Mouse (Mus musculus) heart, embryonic 14.5 days (tissue): ENCODE measurements at regions not wholly inside any gene's neighbourhood (a gene's known extent, or its start where the extent isn't known, plus 50 kb on each side); places are given as distances from the start of the nearest gene placed in this dataset.

Source experiments
- ATAC-seq: fragments of 200-750 bp; cut with Nextera tagmentation; 2 replicates; pipeline ENCODE4 v1.8.0; 2017; ENCODE audit warnings: low read depth, moderate TSS enrichment; ENCODE audit not compliant: insufficient number of reproducible peaks, insufficient read depth, low FRiP score
- H3K27ac ChIP-seq, 2 experiments: fragments of 200-500 bp in 1 of 2; fragments of 300-500 bp in 1 of 2; sonication (generic) in 1 of 2; replicated peaks in 1 of 2; 2 replicates each; pipeline ENCODE4 v1.5.1; 2012 to 2014; ENCODE audit warnings: low read depth in 2 of 2, low read length in 2 of 2, control low read depth in 1 of 2, mild to moderate bottlenecking in 1 of 2, mixed read lengths in 1 of 2; ENCODE audit not compliant: control insufficient read depth in 1 of 2, insufficient read depth in 1 of 2
- H3K27me3 ChIP-seq: fragments of 300-500 bp; sonication (generic); 2 replicates; pipeline ENCODE4 v1.6.1; 2014; ENCODE audit warnings: mild to moderate bottlenecking, low read length, control low read depth; ENCODE audit not compliant: control insufficient read depth, insufficient read depth
- H3K36me3 ChIP-seq: fragments of 300-500 bp; sonication (generic); 2 replicates; pipeline ENCODE4 v1.6.1; 2014; ENCODE audit warnings: mild to moderate bottlenecking, control low read depth, low read length, mixed read lengths; ENCODE audit not compliant: control insufficient read depth, insufficient read depth
- H3K4me1 ChIP-seq, 2 experiments: fragments of 200-500 bp in 1 of 2; fragments of 300-500 bp in 1 of 2; sonication (generic) in 1 of 2; 2 replicates each; pipeline ENCODE4 v1.6.1; 2012 to 2014; ENCODE audit warnings: low read length in 2 of 2, control low read depth in 1 of 2, mixed read lengths in 1 of 2; ENCODE audit not compliant: control insufficient read depth in 2 of 2, insufficient read depth in 2 of 2
- H3K4me2 ChIP-seq: fragments of 300-500 bp; sonication (generic); 2 replicates; pipeline ENCODE4 v1.6.1; 2014; ENCODE audit warnings: mild to moderate bottlenecking, low read length
- H3K4me3 ChIP-seq, 2 experiments: fragments of 200-500 bp in 1 of 2; fragments of 300-500 bp in 1 of 2; sonication (generic) in 1 of 2; 2 replicates each; pipeline ENCODE4 v1.5.1; 2012 to 2014; ENCODE audit warnings: low read length in 2 of 2, mild to moderate bottlenecking in 2 of 2, control low read depth in 1 of 2, low read depth in 1 of 2, moderate library complexity in 1 of 2; ENCODE audit not compliant: control insufficient read depth in 1 of 2, insufficient read depth in 1 of 2
- H3K9ac ChIP-seq: fragments of 300-500 bp; sonication (generic); 2 replicates; pipeline ENCODE4 v1.6.1; 2014; ENCODE audit warnings: mild to moderate bottlenecking, low read length
- H3K9me3 ChIP-seq: fragments of 300-500 bp; sonication (generic); 2 replicates; pipeline ENCODE4 v1.6.1; 2016; ENCODE audit warnings: low read length, control low read depth; ENCODE audit not compliant: control insufficient read depth
- WGBS: fragments of 180-500 bp; shearing (Covaris S2); extraction: QIAGEN DNeasy Blood & Tissue Kit; methylation state at CpG from one replicate; pipeline ENCODE4 v1.1.7; 2014; 5-methylcytosine and 5-hydroxymethylcytosine counted together

GRCm38 (mm10) chr5:37897501-37897900 lies 73.1 kb upstream of the Msx1 start:
- Histone ChIP-seq H3K36me3 (no peaks in the 10 kb centered on the region), H3K4me1 (peaks cover 2 to 13% of the 10 kb centered on the region in 2 experiments; a peak in 3 of 4 replicates), H3K9me3 (no peaks in the 10 kb centered on the region), H3K4me3 (no peak overlapping the region), H3K27me3 (peaks cover 81% of the 10 kb centered on the region), H3K4me2 (no peak overlapping the region), H3K9ac (no peak overlapping the region), H3K27ac (no peak overlapping the region)
- WGBS = 84% methylated on average over 6 of the region's 6 CpGs
- ATAC-seq = no peak

- peaks cover 82% of the 10 kb centered on the region for H3K27me3 ChIP-seq
- ATAC-seq = no peak
- no peak overlapping the region for H3K4me3 ChIP-seq
- no peak overlapping the region for H3K4me2 ChIP-seq
- peaks cover 2 to 6% of the 10 kb centered on the region in 2 experiments; a peak in 3 of 4 replicates for H3K4me1 ChIP-seq
- H3K36me3 ChIP-seq = no peaks in the 10 kb centered on the region
- H3K27ac ChIP-seq = no peak overlapping the region
- H3K9ac ChIP-seq = no peak overlapping the region
- no peaks in the 10 kb centered on the region for H3K9me3 ChIP-seq
- 8% methylated on average over 19 of the region's 19 CpGs for WGBS
These were observed 71.3 kb upstream of the Msx1 start for GRCm38 (mm10) chr5:37895441-37896336.

DNA sequence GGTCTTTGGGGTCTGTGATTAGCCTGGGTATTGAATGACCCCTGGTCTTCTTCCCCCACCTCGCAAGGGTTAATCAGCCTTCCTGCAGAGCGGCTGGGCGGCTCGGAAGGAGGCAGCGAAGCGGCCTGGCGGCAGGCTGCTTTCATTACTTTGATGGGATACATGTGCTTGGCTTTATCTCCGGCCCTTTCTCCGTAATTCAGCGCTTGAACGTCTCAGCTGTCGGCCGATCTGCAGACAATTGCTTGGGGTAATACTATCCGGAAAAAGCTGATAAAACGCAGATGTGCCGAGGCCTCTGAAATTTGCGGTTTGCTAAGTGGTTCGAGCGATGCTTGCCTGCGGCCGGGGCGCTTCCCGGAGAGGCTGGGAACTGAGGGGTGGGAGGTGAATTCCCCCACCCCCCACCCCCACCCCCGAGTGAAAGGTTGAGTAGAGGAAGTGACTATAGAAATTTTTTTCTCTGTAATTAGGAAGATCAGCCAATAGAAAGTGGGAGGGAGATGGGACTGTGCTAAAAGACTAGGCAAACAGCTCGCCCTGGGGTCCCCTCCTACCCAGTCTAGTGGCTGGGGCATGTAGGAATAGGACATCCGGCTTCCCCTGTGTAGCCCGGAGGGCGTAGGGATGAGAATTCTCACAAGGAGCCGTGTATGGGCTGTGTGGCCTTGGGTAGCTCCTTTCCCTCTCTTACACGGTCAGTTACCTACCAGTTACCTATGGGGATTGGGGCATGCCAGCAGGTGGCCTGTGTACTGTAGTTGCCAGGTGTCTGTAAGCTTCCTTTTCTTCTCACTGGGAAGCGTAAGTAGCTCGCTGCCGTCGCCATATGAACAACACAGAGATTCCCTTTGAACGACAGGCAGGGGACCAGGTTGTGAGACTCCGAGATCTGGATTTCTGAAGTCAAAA lies 69.5 kb upstream of the Msx1 start:
- peak; percentile 37; the same call in 1 of the 2 replicates for ATAC-seq
- Histone ChIP-seq H3K4me3 (peak overlapping the region; percentile 20 to 32), H3K9ac (peak overlapping the region; percentile 1; the same call in 1 of the 2 replicates), H3K27me3 (peaks cover 85% of the 10 kb centered on the region), H3K4me1 (peaks cover 2 to 6% of the 10 kb centered on the region in 2 experiments; a peak in 3 of 4 replicates), H3K9me3 (no peaks in the 10 kb centered on the region), H3K4me2 (peak overlapping the region; percentile 58), H3K27ac (no peak overlapping the region; a peak in 1 of 4 replicates), H3K36me3 (no peaks in the 10 kb centered on the region)
- 3% methylated on average over 36 of the region's 36 CpGs for WGBS

GRCm38 (mm10) chr5:37890641-37891040 lies 66.3 kb upstream of the Msx1 start:
- Histone ChIP-seq H3K9ac (no peak overlapping the region), H3K4me1 (peaks cover 2 to 6% of the 10 kb centered on the region in 2 experiments; a peak in 3 of 4 replicates), H3K36me3 (no peaks in the 10 kb centered on the region), H3K4me2 (no peak overlapping the region), H3K4me3 (no peak overlapping the region), H3K9me3 (no peaks in the 10 kb centered on the region), H3K27ac (no peak overlapping the region), H3K27me3 (peaks cover 69% of the 10 kb centered on the region)
- WGBS = 56% methylated on average over 11 of the region's 11 CpGs
- ATAC-seq = no peak

DNA sequence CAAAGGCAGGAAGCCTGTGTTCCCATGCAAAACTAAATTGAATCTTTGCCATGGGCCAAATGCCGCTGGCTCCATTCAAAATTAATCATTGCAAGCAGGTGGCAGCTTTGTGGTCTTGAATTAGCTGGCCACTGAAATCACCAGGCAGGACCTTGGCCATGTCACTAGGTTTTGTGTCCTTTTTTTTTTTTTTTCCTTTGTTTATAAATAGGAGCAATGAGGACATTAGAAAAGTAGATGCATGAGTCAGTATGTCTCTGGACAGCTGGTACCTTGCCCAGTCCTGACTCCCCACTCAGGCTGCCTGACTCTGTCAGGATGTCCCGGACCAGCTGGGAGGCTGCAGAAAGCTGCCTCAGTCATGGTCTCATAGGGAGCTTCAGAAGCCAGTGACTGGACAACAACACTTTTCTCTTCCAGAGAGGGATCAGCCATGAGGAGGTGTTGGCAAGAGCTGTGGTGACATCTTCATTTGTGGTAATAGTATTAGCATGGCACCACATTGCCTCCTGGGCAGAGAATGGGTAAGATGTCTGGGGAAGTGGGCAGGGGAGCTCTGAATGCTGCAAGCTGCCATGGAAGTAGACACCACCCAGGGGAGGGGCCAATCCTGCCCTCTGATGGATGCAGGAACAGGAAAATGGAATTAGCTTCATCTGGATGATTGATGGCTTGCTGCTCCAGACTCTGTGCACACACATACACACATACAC lies 55.4 kb upstream of the Msx1 start:
- no peaks in the 10 kb centered on the region for H3K36me3 ChIP-seq
- H3K9me3 ChIP-seq = no peaks in the 10 kb centered on the region
- H3K4me1 ChIP-seq = peaks cover 0 to 3% of the 10 kb centered on the region in 2 experiments; a peak in 3 of 4 replicates
- ATAC-seq = no peak
- no peak overlapping the region for H3K4me3 ChIP-seq
- no peaks in the 10 kb centered on the region for H3K27me3 ChIP-seq
- H3K4me2 ChIP-seq = no peak overlapping the region
- no peak overlapping the region for H3K27ac ChIP-seq
- H3K9ac ChIP-seq = no peak overlapping the region
- 62% methylated on average over 2 of the region's 2 CpGs for WGBS

DNA sequence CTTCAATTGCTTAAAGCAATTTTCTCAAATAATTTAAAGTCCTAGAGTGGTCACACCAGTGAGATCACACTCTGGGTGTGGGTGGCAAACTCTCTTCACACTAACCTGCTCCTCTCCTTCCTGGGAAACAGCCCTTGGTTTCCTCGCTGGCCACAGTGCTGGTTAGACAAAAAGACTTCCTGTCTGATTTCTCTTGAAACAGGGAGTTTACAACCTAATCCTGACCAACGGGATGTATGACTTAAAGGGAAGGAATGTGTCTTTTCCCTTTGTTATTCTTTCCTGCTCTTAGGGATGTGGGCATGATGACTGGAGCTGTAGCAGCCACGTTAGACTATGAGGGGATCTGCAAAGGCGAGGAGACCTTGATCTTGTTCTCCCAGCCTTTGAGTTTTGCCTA lies 51.9 kb upstream of the Msx1 start:
- no peak overlapping the region for H3K4me3 ChIP-seq
- no peak overlapping the region for H3K4me2 ChIP-seq
- H3K9me3 ChIP-seq = no peaks in the 10 kb centered on the region
- no peak overlapping the region for H3K27ac ChIP-seq
- H3K36me3 ChIP-seq = no peaks in the 10 kb centered on the region
- no peaks in the 10 kb centered on the region for H3K4me1 ChIP-seq
- no peak for ATAC-seq
- WGBS = 40% methylated on average over 4 of the region's 4 CpGs
- H3K9ac ChIP-seq = no peak overlapping the region
- no peaks in the 10 kb centered on the region for H3K27me3 ChIP-seq

DNA sequence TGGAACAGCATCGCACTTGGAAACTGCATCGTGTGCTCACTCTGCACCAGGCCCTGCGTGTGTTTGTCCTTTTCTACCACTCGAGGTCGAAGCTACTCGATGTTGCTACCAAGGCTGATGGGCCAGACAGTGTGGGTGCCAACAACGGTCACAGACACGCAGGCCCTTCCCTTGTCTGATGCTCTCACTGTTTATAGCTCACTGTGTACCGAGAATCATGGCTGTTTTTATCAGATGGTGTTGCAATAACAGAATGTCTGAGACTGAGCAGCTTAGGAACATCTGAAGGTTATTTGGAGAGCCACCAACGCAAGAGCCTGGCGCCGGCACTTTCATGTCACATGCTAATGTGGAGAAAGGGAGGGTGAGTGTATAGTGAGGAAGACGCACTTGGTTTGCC lies 51.1 kb upstream of the Msx1 start:
- H3K4me3 ChIP-seq = no peak overlapping the region
- no peaks in the 10 kb centered on the region for H3K27me3 ChIP-seq
- no peaks in the 10 kb centered on the region for H3K36me3 ChIP-seq
- no peak for ATAC-seq
- no peak overlapping the region for H3K9ac ChIP-seq
- H3K4me1 ChIP-seq = no peaks in the 10 kb centered on the region
- WGBS = 81% methylated on average over 13 of the region's 13 CpGs
- H3K4me2 ChIP-seq = no peak overlapping the region
- H3K9me3 ChIP-seq = no peaks in the 10 kb centered on the region
- no peak overlapping the region for H3K27ac ChIP-seq
